Mouse (Mus musculus) heart, adult 18-20 months (tissue): Measurements from ENCODE around the gene Olfr1002. TPM values are rescaled to one million over a fixed set of nuclear protein-coding genes. Genes with fewer than 3 reads are reported as not detected.
"Not testable (repeated sequence)": the region's sequence is repeated elsewhere in the genome, so short reads cannot be mapped to it uniquely, and the experiment has no call there.

Experiments
- DNase-seq, 2 experiments: peaks; one replicate each; pipeline ENCODE4 v3.0.0; 2021 to 2022; ENCODE audit warnings: mixed read lengths in 1 of 2
- long read RNA-seq, 2 experiments: library from polyadenylated mRNA; stranded (forward); transcript quantifications; one replicate each; pipeline ENCODE4 v2.0.0; 2021
- total RNA-seq, 2 experiments: library from RNA; stranded (reverse); gene quantifications; 2 replicates each; pipeline ENCODE4 v1.2.3; 2021

Gene Olfr1002
- not detected for total RNA-seq
- long read RNA-seq, experiment 1 = 0 reads
- long read RNA-seq, experiment 2 = 0 reads

DNA sequence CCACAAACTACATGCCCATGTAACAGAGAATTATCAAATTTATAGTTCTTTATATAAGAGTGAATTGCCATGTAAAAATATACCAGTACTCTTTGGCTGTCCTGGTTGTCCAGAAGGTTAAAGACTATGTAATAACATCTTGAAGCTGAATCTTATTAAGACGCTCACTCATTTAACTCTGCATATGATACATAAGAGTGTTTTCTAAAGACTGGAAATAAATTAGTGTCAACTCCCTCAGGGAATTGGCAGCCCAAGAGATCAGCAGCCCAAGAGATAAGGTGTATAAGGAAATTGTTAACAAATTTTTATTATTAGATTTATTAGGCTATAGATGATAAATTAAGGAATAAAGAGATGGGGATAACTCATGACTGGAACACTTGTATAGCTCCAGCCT is at the start of gene Olfr1002:
Gene Olfr1002 (minus strand): TSS at position 101 of the 400 bp plus-strand sequence.
- no peak for DNase-seq

DNA sequence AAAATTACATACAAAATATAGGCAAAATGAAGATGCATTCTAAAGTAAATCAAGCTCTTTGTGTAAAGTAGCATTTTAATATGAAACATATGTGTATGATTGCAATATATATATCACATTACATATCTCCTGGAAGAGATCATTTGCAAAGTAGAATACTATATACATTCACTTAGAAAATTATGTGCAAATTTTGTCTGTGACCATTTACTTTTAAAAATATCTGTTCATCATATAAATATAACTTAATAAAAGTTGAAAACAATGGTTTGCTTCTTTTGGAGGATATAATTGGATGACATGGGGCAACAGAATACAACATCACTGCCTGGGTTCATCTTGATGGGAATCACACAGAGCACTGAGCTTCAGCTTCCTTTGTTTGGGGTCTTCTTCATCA is 38.6 kb upstream of the Olfr1002 start, which contains the start of gene Olfr1008:
Gene Olfr1008 (plus strand): TSS at position 301 of the 400 bp plus-strand sequence.
- no peak for DNase-seq

DNA sequence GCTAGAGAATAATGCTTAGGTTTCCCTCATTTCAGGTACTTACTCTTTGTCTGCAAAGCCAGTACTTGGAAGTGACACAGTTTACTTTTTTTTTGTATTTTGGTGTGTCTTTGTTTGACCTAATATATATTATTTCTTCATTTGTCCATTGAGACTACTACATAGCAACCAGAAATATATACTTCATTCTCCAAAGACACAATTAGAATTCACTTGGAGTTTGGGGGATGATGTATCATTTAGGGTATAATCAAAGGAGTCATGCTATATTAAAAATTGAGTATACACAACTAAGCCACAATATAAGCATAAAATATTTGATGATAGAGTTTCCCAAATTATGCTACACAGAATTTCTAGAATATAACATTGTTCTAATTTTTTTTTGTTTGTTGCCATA is 28.2 kb upstream of the Olfr1002 start, which contains the start of gene Olfr1006:
Gene Olfr1006 (minus strand): TSS at position 101 of the 400 bp plus-strand sequence.
- no peak for DNase-seq

DNA sequence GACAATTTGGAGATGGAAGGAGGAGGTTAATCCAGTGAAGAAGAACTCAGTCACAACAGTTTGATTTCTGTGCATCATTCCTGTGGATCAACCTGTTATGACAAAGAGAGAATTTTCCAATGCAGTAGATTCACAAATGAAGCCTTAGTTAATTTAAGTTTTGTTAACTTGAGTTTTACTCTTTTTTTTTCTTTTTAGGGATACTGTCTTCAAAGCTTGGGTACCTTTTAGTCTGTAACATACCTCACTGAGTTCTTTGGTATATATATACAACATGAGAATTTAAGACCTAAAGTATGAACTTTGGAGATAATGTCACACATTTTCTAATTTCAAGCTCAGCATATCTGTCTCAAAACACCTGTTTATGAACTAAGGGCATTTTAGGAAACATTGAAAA is 13.9 kb upstream of the Olfr1002 start, which contains the start of gene Olfr154:
Gene Olfr154 (minus strand): TSS at position 101 of the 400 bp plus-strand sequence.
- not testable (repeated sequence) for DNase-seq

DNA sequence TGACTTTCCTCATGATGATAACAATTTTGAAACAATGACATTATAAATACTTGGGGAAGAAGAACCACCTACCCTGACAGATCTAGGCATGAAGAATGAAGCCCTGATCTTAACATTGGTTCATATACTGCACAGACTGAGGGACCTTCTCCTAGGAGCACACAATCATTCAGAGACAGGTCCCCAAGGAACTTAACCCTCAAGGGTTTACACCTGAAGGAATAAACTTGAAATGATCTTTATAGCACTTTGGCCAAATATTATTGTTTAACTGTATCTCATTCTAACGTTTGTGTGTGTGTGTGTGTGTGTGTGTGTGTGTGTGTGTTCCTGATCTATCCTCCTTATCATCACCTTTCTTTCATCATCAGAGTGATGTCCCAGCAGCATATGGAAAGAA is 38.7 kb downstream of the Olfr1002 start, which contains the start of gene Olfr1000:
Gene Olfr1000 (minus strand): TSS at position 101 of the 400 bp plus-strand sequence.
- DNase-seq = no peak

Other genes starting within 250 kb of the Olfr1002 start
- not detected for gene Olfr992, start 241.2 kb downstream of the Olfr1002 start, total RNA-seq
- not detected for gene Olfr993, start 235.8 kb downstream of the Olfr1002 start, total RNA-seq
- not detected for gene Olfr994, start 214.3 kb downstream of the Olfr1002 start, total RNA-seq
- gene Olfr995, start 207.1 kb downstream of the Olfr1002 start, total RNA-seq = not detected
- under 1 TPM in 1 of 2 experiments, not detected in 1; 0.21 TPM for gene 4833423E24Rik, start 131.7 kb downstream of the Olfr1002 start, total RNA-seq
- not detected for gene Olfr996, start 71.5 kb downstream of the Olfr1002 start, total RNA-seq
- gene Olfr998, start 61.8 kb downstream of the Olfr1002 start, total RNA-seq = not detected
- gene Olfr1000, start 38.8 kb downstream of the Olfr1002 start, total RNA-seq = not detected
- not detected for gene Olfr154, start 13.8 kb upstream of the Olfr1002 start, total RNA-seq
- gene Olfr1006, start 28.1 kb upstream of the Olfr1002 start, total RNA-seq = not detected
- not detected for gene Olfr1008, start 38.7 kb upstream of the Olfr1002 start, total RNA-seq
- not detected for gene Olfr1009, start 64.7 kb upstream of the Olfr1002 start, total RNA-seq
- not detected for gene Olfr1012, start 112.1 kb upstream of the Olfr1002 start, total RNA-seq
- gene Olfr1013, start 116.4 kb upstream of the Olfr1002 start, total RNA-seq = not detected
- gene Olfr1014, start 122.0 kb upstream of the Olfr1002 start, total RNA-seq = not detected
- gene Olfr1015, start 131.3 kb upstream of the Olfr1002 start, total RNA-seq = not detected
- not detected for gene Olfr1016, start 151.8 kb upstream of the Olfr1002 start, total RNA-seq
- not detected for gene Olfr1018, start 167.8 kb upstream of the Olfr1002 start, total RNA-seq
- gene Olfr1019, start 194.8 kb upstream of the Olfr1002 start, total RNA-seq = not detected
- gene Olfr1020, start 196.3 kb upstream of the Olfr1002 start, total RNA-seq = not detected
- gene Olfr1022, start 217.9 kb upstream of the Olfr1002 start, total RNA-seq = not detected
- gene Olfr1023, start 234.9 kb upstream of the Olfr1002 start, total RNA-seq = not detected